Mouse (Mus musculus) MEL (cell line): ENCODE results near the gene Slc25a38. TPM values are rescaled to one million over a fixed set of nuclear protein-coding genes. Genes with fewer than 3 reads are reported as not detected.

Experiments
- DNase-seq: peaks from one replicate; pipeline ENCODE4 v3.0.0; 2011; ENCODE audit warnings: low read depth, low spot score
- H3K27ac ChIP-seq: 2 replicates; pipeline ENCODE4 v1.5.1; 2012; ENCODE audit warnings: low read depth, mild to moderate bottlenecking, control low read depth, low read length, moderate library complexity; ENCODE audit not compliant: control insufficient read depth
- H3K27me3 ChIP-seq, 2 experiments: fragments of 150-350 bp in 1 of 2; sonication (generic) in 1 of 2; 2 replicates each; pipeline ENCODE4 v1.6.1; 2012; ENCODE audit warnings: low read length in 2 of 2, mild to moderate bottlenecking in 2 of 2, improper control_type of control experiment in 1 of 2, moderate library complexity in 1 of 2; ENCODE audit not compliant: insufficient read depth in 2 of 2, control insufficient read depth in 1 of 2
- H3K36me3 ChIP-seq, 2 experiments: 2 replicates each; pipeline ENCODE4 v1.6.1; 2012 to 2014; ENCODE audit warnings: low read length in 2 of 2, improper control_type of control experiment in 1 of 2, inconsistent platforms in 1 of 2, mild to moderate bottlenecking in 1 of 2; ENCODE audit not compliant: insufficient read depth in 2 of 2, control insufficient read depth in 1 of 2
- H3K4me1 ChIP-seq, 2 experiments: fragments of 150-350 bp in 1 of 2; sonication (generic) in 1 of 2; 2 replicates each; pipeline ENCODE4 v1.6.1; 2012; ENCODE audit warnings: low read length in 2 of 2, improper control_type of control experiment in 1 of 2, mild to moderate bottlenecking in 1 of 2; ENCODE audit not compliant: insufficient read depth in 2 of 2, control insufficient read depth in 1 of 2
- H3K4me3 ChIP-seq, 2 experiments: fragments of 150-350 bp in 1 of 2; sonication (generic) in 1 of 2; 2 replicates each; pipeline ENCODE4 v1.5.1; 2012; ENCODE audit warnings: low read depth in 2 of 2, low read length in 2 of 2, mild to moderate bottlenecking in 2 of 2, moderate library complexity in 2 of 2, control low read depth in 1 of 2, improper control_type of control experiment in 1 of 2; ENCODE audit not compliant: control insufficient read depth in 1 of 2, insufficient read depth in 1 of 2
- H3K79me2 ChIP-seq: 2 replicates; pipeline ENCODE4 v1.6.1; 2012; ENCODE audit warnings: mild to moderate bottlenecking, low read length, moderate library complexity; ENCODE audit not compliant: control insufficient read depth, poor library complexity, insufficient read depth
- H3K9ac ChIP-seq: 2 replicates; pipeline ENCODE4 v1.6.1; 2012; ENCODE audit warnings: low read depth, mild to moderate bottlenecking, control low read depth, low read length, moderate library complexity; ENCODE audit not compliant: control insufficient read depth, poor library complexity, severe bottlenecking
- H3K9me3 ChIP-seq: fragments of 150-350 bp; sonication (generic); replicated peaks from 2 replicates; pipeline ENCODE4 v1.6.1; 2012; ENCODE audit warnings: mild to moderate bottlenecking, low read length, improper control_type of control experiment, moderate library complexity; ENCODE audit not compliant: insufficient read depth
- CHD2 ChIP-seq: IDR thresholded peaks from 2 replicates; pipeline ENCODE4 v1.6.1; 2011; ENCODE audit warnings: low read length, improper control_type of control experiment
- E2F4 ChIP-seq: IDR thresholded peaks from 2 replicates; pipeline ENCODE4 v1.6.1; 2011; ENCODE audit warnings: low read depth, low read length, improper control_type of control experiment, borderline replicate concordance
- EP300 ChIP-seq, 2 experiments: IDR thresholded peaks; 2 replicates each; pipeline ENCODE4 v1.6.1; 2011; ENCODE audit warnings: improper control_type of control experiment in 2 of 2, low read length in 2 of 2, low read depth in 1 of 2, mild to moderate bottlenecking in 1 of 2
- ETS1 ChIP-seq: IDR thresholded peaks from 2 replicates; pipeline ENCODE4 v1.6.1; 2012; ENCODE audit warnings: low read depth, mild to moderate bottlenecking, inconsistent platforms, low read length, improper control_type of control experiment, moderate library complexity
- GATA1 ChIP-seq: IDR thresholded peaks from 2 replicates; pipeline ENCODE4 v1.6.1; 2011; ENCODE audit warnings: low read depth, low read length, improper control_type of control experiment
- MXI1 ChIP-seq: IDR thresholded peaks from 2 replicates; pipeline ENCODE4 v1.6.1; 2011; ENCODE audit warnings: mild to moderate bottlenecking, low read depth, low read length, improper control_type of control experiment
- NRF1 ChIP-seq: IDR thresholded peaks from 2 replicates; pipeline ENCODE4 v1.6.1; 2014; ENCODE audit warnings: low read depth, mild to moderate bottlenecking, inconsistent platforms, low read length, improper control_type of control experiment, moderate library complexity; ENCODE audit not compliant: poor library complexity, insufficient read depth, severe bottlenecking
- RAD21 ChIP-seq: IDR thresholded peaks from 2 replicates; pipeline ENCODE4 v1.6.1; 2011; ENCODE audit warnings: mild to moderate bottlenecking, low read depth, low read length, improper control_type of control experiment
- SIN3A ChIP-seq: IDR thresholded peaks from 2 replicates; pipeline ENCODE4 v1.6.1; 2012; ENCODE audit warnings: low read length, improper control_type of control experiment, inconsistent platforms
- TAL1 ChIP-seq: IDR thresholded peaks from 2 replicates; pipeline ENCODE4 v1.6.1; 2012; ENCODE audit warnings: mild to moderate bottlenecking, inconsistent platforms, low read length, moderate library complexity, mixed read lengths
- TCF12 ChIP-seq: IDR thresholded peaks from 2 replicates; pipeline ENCODE4 v1.6.1; 2014; ENCODE audit warnings: low read depth, mild to moderate bottlenecking, inconsistent platforms, low read length, improper control_type of control experiment, moderate library complexity
- ZMIZ1 ChIP-seq: IDR thresholded peaks from 2 replicates; pipeline ENCODE4 v1.6.1; 2012; ENCODE audit warnings: low read depth, mild to moderate bottlenecking, inconsistent platforms, low read length, improper control_type of control experiment, moderate library complexity
- polyA plus RNA-seq, 2 experiments: library from polyadenylated mRNA; stranded (reverse) in 1 of 2; unstranded in 1 of 2; fragments of >175 nt in 1 of 2; fragments of >200 nt in 1 of 2; gene quantifications; 2 replicates each; pipeline versions ENCODE4 v1.2.1 to v1.2.4; 2012; ENCODE audit warnings: low replicate concordance in 2 of 2, low read depth in 1 of 2; ENCODE audit not compliant: insufficient read length in 2 of 2, insufficient read depth in 1 of 2, missing spikeins in 1 of 2
- total RNA-seq: library from RNA; depleted of rRNA; stranded (reverse); fragments of 300-350 nt; gene quantifications from 2 replicates; pipeline ENCODE4 v1.2.3, GENCODE M21; 2012

The Slc25a38 gene
- total and polyA plus RNA-seq, 3 experiments = 81.3 to 87.6 TPM; not detected in 1

GRCm38 (mm10) chr9:120133755-120134475 is 23.7 kb downstream of the Slc25a38 start:
- Histone ChIP-seq H3K27ac (no peak overlapping the region), H3K4me3 (no peak overlapping the region), H3K9ac (no peak overlapping the region), H3K27me3 (no peaks in the 10 kb centered on the region), H3K9me3 (no peaks in the 10 kb centered on the region), H3K79me2 (peaks cover 16% of the 10 kb centered on the region), H3K4me1 (0 out of 4 replicates have a peak, but pooled peaks cover 0 to 3% of the 10 kb centered on the region in 2 experiments), H3K36me3 (peaks cover 7 to 10% of the 10 kb centered on the region in 2 experiments)
- TF ChIP-seq RAD21 = no peak
- DNase-seq = peak; percentile 15

DNA sequence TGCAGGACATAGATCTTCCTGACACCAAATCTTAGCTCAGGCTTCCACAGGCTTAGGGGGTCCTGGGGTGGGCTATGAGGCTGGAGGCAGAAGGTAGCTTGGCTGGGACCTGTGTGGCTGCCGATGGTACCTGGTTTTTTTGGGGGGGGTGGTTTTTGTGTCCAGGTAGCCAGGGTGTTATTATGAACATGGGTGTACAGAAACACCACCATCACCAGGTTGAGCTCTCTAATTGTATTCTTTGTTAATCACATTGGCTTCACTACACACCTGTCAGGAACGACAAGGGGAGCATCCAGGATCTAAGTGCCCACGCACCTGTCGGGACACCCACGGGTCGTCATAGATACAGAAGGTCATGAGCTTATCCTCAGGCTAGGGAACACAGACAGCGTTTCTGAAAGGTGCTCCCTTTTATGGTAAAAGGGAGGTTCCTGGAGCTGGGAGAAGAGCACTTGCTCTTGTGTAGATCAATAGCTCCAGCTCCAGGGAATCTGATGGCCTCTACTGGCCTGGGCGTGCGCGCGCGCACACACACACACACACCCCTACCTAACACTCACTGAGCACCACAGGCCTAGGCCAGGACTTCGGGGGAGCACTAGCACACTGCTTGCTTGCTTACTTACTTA is 24.5 kb downstream of the Slc25a38 start:
- DNase-seq = no peak
- H3K27me3 ChIP-seq = no peaks in the 10 kb centered on the region; a peak in 1 of 4 replicates
- 0 out of 4 replicates have a peak, but pooled peaks cover 0 to 3% of the 10 kb centered on the region in 2 experiments for H3K4me1 ChIP-seq
- peaks cover 8% of the 10 kb centered on the region for H3K79me2 ChIP-seq
- no peak overlapping the region for H3K27ac ChIP-seq
- H3K36me3 ChIP-seq = peaks cover 5% of the 10 kb centered on the region in 2 experiments
- H3K4me3 ChIP-seq = no peak overlapping the region
- no peak for TF ChIP-seq MXI1
- no peak for TF ChIP-seq EP300 (IDR thresholded peaks at IDR 0.05; ENCODE audit: low read depth in 1 of 2, low read length in 2 of 2)
- no peak for TF ChIP-seq GATA1
- TF ChIP-seq E2F4 = no peak
- no peak for TF ChIP-seq ETS1
- no peak for TF ChIP-seq ZMIZ1
- TF ChIP-seq TCF12 = no peak
- no peaks in the 10 kb centered on the region for H3K9me3 ChIP-seq
- H3K9ac ChIP-seq = no peak overlapping the region

GRCm38 (mm10) chr9:120135454-120135853 is 25.3 kb downstream of the Slc25a38 start:
- Histone ChIP-seq H3K27ac (no peak overlapping the region), H3K27me3 (no peaks in the 10 kb centered on the region; a peak in 1 of 4 replicates), H3K4me3 (no peak overlapping the region), H3K79me2 (peaks cover 1% of the 10 kb centered on the region; the same call in 1 of the 2 replicates), H3K9me3 (no peaks in the 10 kb centered on the region), H3K36me3 (no peaks in the 10 kb centered on the region; a peak in 1 of 4 replicates), H3K9ac (no peak overlapping the region), H3K4me1 (no peaks in the 10 kb centered on the region)
- no peak for DNase-seq
- TF ChIP-seq NRF1 = no peak
- TF ChIP-seq CHD2 = no peak
- TF ChIP-seq TAL1 = no peak
- TF ChIP-seq SIN3A = no peak
